Mouse (Mus musculus) neural tube, embryonic 11.5 days (tissue): ENCODE data around the gene Tmc1. TPM values are rescaled to one million over a fixed set of nuclear protein-coding genes. Genes with fewer than 3 reads are reported as not detected.

ENCODE experiments used
- ATAC-seq: fragments of 200-750 bp; cut with Nextera tagmentation; 2 replicates; pipeline ENCODE4 v1.8.0; 2017; ENCODE audit warnings: moderate number of reproducible peaks, mild to moderate bottlenecking, moderate TSS enrichment, moderate library complexity; ENCODE audit not compliant: insufficient read depth, low FRiP score, low TSS enrichment
- DNase-seq: peaks from one replicate; pipeline ENCODE4 v3.0.0-alpha.2; 2015; ENCODE audit warnings: low spot score
- H3K27ac ChIP-seq: fragments of 300-500 bp; sonication (generic); 2 replicates; pipeline ENCODE4 v1.5.1; 2014; ENCODE audit warnings: low read depth, mild to moderate bottlenecking, low read length
- H3K27me3 ChIP-seq: fragments of 300-500 bp; sonication (generic); 2 replicates; pipeline ENCODE4 v1.6.1; 2014; ENCODE audit warnings: mild to moderate bottlenecking, low read length, mixed read lengths; ENCODE audit not compliant: control insufficient read depth, insufficient read depth
- H3K36me3 ChIP-seq: fragments of 300-500 bp; sonication (generic); 2 replicates; pipeline ENCODE4 v1.6.1; 2014; ENCODE audit warnings: mild to moderate bottlenecking, low read length, moderate library complexity, mixed read lengths; ENCODE audit not compliant: control insufficient read depth, insufficient read depth
- H3K4me1 ChIP-seq: fragments of 300-500 bp; sonication (generic); 2 replicates; pipeline ENCODE4 v1.6.1; 2014; ENCODE audit warnings: low read length, mixed read lengths; ENCODE audit not compliant: control insufficient read depth, insufficient read depth
- H3K4me2 ChIP-seq: fragments of 300-500 bp; sonication (generic); 2 replicates; pipeline ENCODE4 v1.6.1; 2014; ENCODE audit warnings: low read depth, mild to moderate bottlenecking, moderate library complexity
- H3K4me3 ChIP-seq: fragments of 300-500 bp; sonication (generic); 2 replicates; pipeline ENCODE4 v1.5.1; 2014; ENCODE audit warnings: low read depth, low read length
- H3K9ac ChIP-seq: fragments of 300-500 bp; sonication (generic); 2 replicates; pipeline ENCODE4 v1.6.1; 2014; ENCODE audit warnings: mild to moderate bottlenecking, low read length
- H3K9me3 ChIP-seq: fragments of 300-500 bp; sonication (generic); 2 replicates; pipeline ENCODE4 v1.6.1; 2016; ENCODE audit warnings: low read length; ENCODE audit not compliant: control insufficient read depth
- WGBS: fragments of 180-500 bp; shearing (Covaris S2); extraction: QIAGEN DNeasy Blood & Tissue Kit; methylation state at CpG from one replicate; pipeline ENCODE4 v1.1.7; 2014; 5-methylcytosine and 5-hydroxymethylcytosine counted together
- polyA plus RNA-seq: library from polyadenylated mRNA; unstranded; fragments of >200 nt; fragmentation: Nextera tagmentation; extraction: Ambion mirVana; gene quantifications from 2 replicates; pipeline ENCODE4 v1.2.1, GENCODE M21; 2014

Tmc1 gene
- polyA plus RNA-seq, 1 experiment from 2014 or later = 0.16 TPM

- Histone ChIP-seq H3K36me3 (no peaks in the 10 kb centered on the region), H3K4me3 (no peak overlapping the region), H3K27ac (no peak overlapping the region), H3K4me2 (no peak overlapping the region), H3K27me3 (no peaks in the 10 kb centered on the region), H3K9me3 (no peaks in the 10 kb centered on the region), H3K4me1 (no peaks in the 10 kb centered on the region), H3K9ac (no peak overlapping the region)
- no peak for ATAC-seq
- 86% methylated on average over 3 of the region's 3 CpGs for WGBS
- DNase-seq = no peak
Observed at GRCm38 (mm10) chr19:20847476-20848073, 106.4 kb downstream of the Tmc1 start.

- Histone ChIP-seq H3K27ac (no peak overlapping the region), H3K4me3 (no peak overlapping the region), H3K4me2 (no peak overlapping the region), H3K36me3 (no peaks in the 10 kb centered on the region), H3K27me3 (no peaks in the 10 kb centered on the region), H3K9ac (no peak overlapping the region), H3K4me1 (0 out of 2 replicates have a peak, but pooled peaks cover 2% of the 10 kb centered on the region), H3K9me3 (no peaks in the 10 kb centered on the region)
- 68% methylated on average over 2 of the region's 2 CpGs for WGBS
- ATAC-seq (peak; percentile 55), DNase-seq (no peak)
Observed at GRCm38 (mm10) chr19:20837422-20837821, 116.6 kb downstream of the Tmc1 start.

DNA sequence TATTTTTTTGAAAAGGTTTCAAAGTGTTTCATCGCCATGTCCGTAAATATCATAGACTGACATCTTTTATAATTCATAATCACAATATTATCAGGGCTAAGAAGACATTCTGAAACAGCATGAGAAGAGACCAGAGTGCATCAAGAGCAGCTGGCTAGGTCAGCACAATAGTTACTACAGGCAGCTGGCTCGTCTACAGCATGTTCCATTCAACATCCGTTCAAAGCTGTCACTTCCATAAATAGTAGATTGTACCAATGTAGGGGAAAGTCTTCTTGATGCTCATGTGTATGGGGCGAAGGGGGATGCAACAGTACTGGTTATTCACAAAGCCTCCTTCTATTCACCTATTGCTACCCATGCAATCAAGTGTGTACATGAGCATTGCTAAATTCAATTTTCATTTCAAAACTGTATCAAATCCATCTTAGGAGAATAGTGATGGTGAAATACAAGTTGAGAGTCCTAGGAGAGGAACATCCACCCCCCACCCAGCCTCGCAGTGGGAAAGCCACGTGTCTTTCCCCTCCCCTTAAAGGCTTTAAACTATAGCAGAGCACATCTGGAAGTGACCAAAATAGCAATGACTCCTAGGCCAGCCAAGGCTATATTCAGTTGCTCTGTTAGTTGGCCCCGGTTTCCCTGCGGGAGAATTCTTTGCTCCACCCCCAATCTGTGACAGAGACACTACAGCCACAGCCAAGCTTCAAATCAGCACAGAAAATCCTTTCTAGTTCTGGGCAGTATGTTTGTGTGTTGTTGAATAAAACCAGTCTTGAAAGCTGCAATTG lies 117.8 kb downstream of the Tmc1 start:
- ATAC-seq = no peak
- Histone ChIP-seq H3K9me3 (no peaks in the 10 kb centered on the region), H3K9ac (no peak overlapping the region), H3K27me3 (no peaks in the 10 kb centered on the region), H3K27ac (no peak overlapping the region), H3K4me3 (no peak overlapping the region), H3K4me2 (no peak overlapping the region), H3K36me3 (no peaks in the 10 kb centered on the region), H3K4me1 (0 out of 2 replicates have a peak, but pooled peaks cover 2% of the 10 kb centered on the region)
- no peak for DNase-seq
- 74% methylated on average over 9 of the region's 9 CpGs for WGBS

- no peak overlapping the region for H3K9ac ChIP-seq
- DNase-seq = no peak
- no peaks in the 10 kb centered on the region for H3K27me3 ChIP-seq
- H3K4me1 ChIP-seq = 0 out of 2 replicates have a peak, but pooled peaks cover 2% of the 10 kb centered on the region
- H3K4me3 ChIP-seq = no peak overlapping the region
- H3K36me3 ChIP-seq = no peaks in the 10 kb centered on the region
- H3K4me2 ChIP-seq = no peak overlapping the region
- no peaks in the 10 kb centered on the region for H3K9me3 ChIP-seq
- 38% methylated on average over 1 of the region's 1 CpGs for WGBS
- no peak for ATAC-seq
- no peak overlapping the region for H3K27ac ChIP-seq
Observed at GRCm38 (mm10) chr19:20834895-20835294, 119.1 kb downstream of the Tmc1 start.

DNA sequence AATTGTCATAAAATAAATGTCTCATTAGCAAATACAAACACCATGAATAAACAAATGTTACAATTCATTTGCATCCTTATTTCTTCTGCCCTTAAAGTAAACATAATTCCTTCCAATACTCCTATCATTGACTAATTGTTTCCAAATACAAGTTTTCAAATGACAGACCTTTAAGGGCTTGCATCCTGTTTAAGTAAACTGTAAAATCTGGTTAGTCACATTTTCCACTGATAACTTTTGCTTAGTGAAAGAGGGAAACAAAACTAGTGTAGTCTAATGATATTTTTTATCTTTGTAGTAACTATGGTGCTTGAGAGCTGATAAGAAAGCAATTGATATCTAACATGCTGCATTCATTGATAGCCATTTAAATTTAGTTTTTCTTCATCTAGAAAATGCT lies 154.5 kb downstream of the Tmc1 start:
- H3K4me3 ChIP-seq = no peak overlapping the region
- H3K36me3 ChIP-seq = no peaks in the 10 kb centered on the region
- H3K27ac ChIP-seq = no peak overlapping the region
- ATAC-seq (no peak), DNase-seq (no peak)
- no peak overlapping the region for H3K4me2 ChIP-seq
- no peaks in the 10 kb centered on the region for H3K9me3 ChIP-seq
- no peaks in the 10 kb centered on the region for H3K27me3 ChIP-seq
- no peaks in the 10 kb centered on the region for H3K4me1 ChIP-seq
- H3K9ac ChIP-seq = no peak overlapping the region

GRCm38 (mm10) chr19:20797558-20798101 lies 156.4 kb downstream of the Tmc1 start:
- Histone ChIP-seq H3K27ac (no peak overlapping the region), H3K9me3 (no peaks in the 10 kb centered on the region), H3K27me3 (no peaks in the 10 kb centered on the region), H3K4me2 (no peak overlapping the region), H3K4me1 (no peaks in the 10 kb centered on the region), H3K36me3 (no peaks in the 10 kb centered on the region), H3K4me3 (no peak overlapping the region), H3K9ac (no peak overlapping the region)
- 62% methylated on average over 6 of the region's 6 CpGs for WGBS
- DNase-seq (no peak), ATAC-seq (peak; percentile 31; the same call in 1 of the 2 replicates)

DNA sequence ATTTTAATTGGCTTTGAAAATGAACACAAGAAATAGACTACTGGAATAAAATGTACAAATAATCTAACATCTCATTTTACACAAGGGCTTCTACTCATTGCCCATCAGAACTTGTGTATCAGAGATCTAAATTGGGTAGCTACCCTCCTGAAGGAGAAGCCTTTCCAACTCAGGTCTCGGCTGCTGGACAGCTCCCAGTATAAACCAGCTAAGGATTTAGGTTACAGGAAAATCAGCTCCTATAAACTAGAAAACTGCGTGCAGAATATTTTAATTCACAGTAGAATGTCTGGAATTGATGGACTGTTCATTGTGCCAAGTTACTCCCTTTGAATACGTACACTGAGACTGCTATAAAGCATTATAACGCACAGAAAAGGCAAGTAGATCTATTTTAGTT lies 158.0 kb downstream of the Tmc1 start:
- H3K4me2 ChIP-seq = no peak overlapping the region
- WGBS = 78% methylated on average over 4 of the region's 4 CpGs
- H3K9me3 ChIP-seq = no peaks in the 10 kb centered on the region
- H3K4me3 ChIP-seq = no peak overlapping the region
- H3K36me3 ChIP-seq = no peaks in the 10 kb centered on the region
- H3K27me3 ChIP-seq = no peaks in the 10 kb centered on the region
- DNase-seq (no peak), ATAC-seq (no peak)
- H3K9ac ChIP-seq = no peak overlapping the region
- no peak overlapping the region for H3K27ac ChIP-seq
- no peaks in the 10 kb centered on the region for H3K4me1 ChIP-seq

DNA sequence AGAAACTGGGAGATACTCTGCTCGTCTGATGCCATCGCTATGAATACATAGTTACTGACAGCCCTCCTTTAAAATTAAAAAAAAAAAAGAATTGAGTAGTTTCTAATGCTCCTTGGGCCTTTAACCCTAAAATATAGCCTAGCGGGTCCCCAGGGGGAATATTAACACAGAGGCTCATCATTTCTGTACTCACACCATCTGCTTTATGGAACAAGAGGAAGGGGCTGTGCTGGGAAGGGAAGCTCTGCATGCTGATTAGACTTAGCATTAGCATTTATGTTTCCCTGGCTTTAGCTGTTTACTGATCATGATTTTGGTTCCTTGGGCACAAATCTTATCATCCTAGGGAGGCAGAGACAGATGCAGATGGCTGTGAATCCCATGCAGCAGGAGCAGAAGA lies 159.0 kb downstream of the Tmc1 start:
- H3K4me1 ChIP-seq = no peaks in the 10 kb centered on the region
- WGBS = 67% methylated on average over 3 of the region's 3 CpGs
- H3K4me3 ChIP-seq = no peak overlapping the region
- H3K36me3 ChIP-seq = no peaks in the 10 kb centered on the region
- H3K27ac ChIP-seq = peak overlapping the region; percentile 35; the same call in 1 of the 2 replicates
- H3K9me3 ChIP-seq = no peaks in the 10 kb centered on the region
- H3K4me2 ChIP-seq = no peak overlapping the region
- no peak for DNase-seq
- peak; percentile 29; the same call in 1 of the 2 replicates for ATAC-seq
- H3K27me3 ChIP-seq = no peaks in the 10 kb centered on the region
- H3K9ac ChIP-seq = no peak overlapping the region

- Histone ChIP-seq H3K4me2 (no peak overlapping the region), H3K4me1 (no peaks in the 10 kb centered on the region), H3K27ac (no peak overlapping the region), H3K4me3 (no peak overlapping the region), H3K27me3 (no peaks in the 10 kb centered on the region), H3K9me3 (no peaks in the 10 kb centered on the region), H3K36me3 (no peaks in the 10 kb centered on the region), H3K9ac (no peak overlapping the region)
- WGBS = 95% methylated on average over 2 of the region's 2 CpGs
- DNase-seq (no peak), ATAC-seq (no peak)
Observed at GRCm38 (mm10) chr19:20792811-20793210, 161.2 kb downstream of the Tmc1 start.
